Mouse (Mus musculus) kidney, adult 9 months (tissue): ENCODE data around the gene Pum2.
"Not testable (repeated sequence)": the region's sequence is repeated elsewhere in the genome, so short reads cannot be mapped to it uniquely, and the experiment has no call there.

ENCODE experiments used
- DNase-seq: peaks from one replicate; pipeline ENCODE4 v3.0.0; 2022

The Pum2 gene

DNA sequence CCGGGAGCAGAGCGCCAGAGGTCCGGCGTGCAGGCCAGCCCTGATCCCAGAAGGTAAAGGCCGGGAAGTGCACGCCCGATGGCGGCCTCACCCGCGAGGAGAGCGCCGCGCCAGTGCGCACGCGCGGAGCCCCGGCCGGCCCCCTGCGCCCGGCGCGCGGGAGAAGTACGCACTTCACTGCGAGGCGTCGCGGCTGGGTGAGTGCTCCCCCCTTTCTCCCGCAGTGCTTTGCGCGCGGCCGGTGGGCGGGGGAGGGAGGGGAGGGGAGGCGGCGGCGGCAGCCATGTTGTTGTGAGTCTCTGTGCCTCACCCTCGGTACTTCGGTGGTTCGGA, at the start of gene Pum2:
Pum2 (plus strand) TSS at position 161 of the 333 bp plus-strand sequence.
- peak; percentile 92 for DNase-seq

GRCm38 (mm10) chr12:8629537-8629936, 44.4 kb upstream of the Pum2 start:
- no peak for DNase-seq

- no peak for DNase-seq
Measured at GRCm38 (mm10) chr12:8631691-8632090, 42.2 kb upstream of the Pum2 start.

- DNase-seq, result no peak
Measured at GRCm38 (mm10) chr12:8632737-8633365, 41.1 kb upstream of the Pum2 start.

- DNase-seq, result no peak
Measured at GRCm38 (mm10) chr12:8634306-8634705, 39.6 kb upstream of the Pum2 start.

DNA sequence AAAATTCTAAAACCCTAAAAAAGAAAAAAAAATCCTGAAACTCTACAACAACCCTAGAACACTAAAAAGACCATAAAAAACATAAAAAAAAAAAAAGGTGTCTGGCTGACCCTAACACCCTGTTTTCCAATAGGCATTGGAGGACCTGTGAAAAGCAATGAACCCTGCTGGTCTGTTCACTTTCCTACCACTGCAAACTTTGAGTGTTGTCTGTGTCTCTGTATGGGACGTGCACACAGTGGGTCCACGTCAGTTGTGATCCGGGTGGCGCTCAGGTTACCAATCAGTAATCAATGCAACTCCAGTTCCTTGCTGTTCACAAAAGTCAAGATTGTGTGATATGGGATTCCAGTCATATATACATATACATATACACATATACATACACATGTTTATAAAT, 38.4 kb upstream of the Pum2 start:
- DNase-seq, result no peak

GRCm38 (mm10) chr12:8636945-8637344, 37.0 kb upstream of the Pum2 start:
- peak; percentile 24 for DNase-seq

DNA sequence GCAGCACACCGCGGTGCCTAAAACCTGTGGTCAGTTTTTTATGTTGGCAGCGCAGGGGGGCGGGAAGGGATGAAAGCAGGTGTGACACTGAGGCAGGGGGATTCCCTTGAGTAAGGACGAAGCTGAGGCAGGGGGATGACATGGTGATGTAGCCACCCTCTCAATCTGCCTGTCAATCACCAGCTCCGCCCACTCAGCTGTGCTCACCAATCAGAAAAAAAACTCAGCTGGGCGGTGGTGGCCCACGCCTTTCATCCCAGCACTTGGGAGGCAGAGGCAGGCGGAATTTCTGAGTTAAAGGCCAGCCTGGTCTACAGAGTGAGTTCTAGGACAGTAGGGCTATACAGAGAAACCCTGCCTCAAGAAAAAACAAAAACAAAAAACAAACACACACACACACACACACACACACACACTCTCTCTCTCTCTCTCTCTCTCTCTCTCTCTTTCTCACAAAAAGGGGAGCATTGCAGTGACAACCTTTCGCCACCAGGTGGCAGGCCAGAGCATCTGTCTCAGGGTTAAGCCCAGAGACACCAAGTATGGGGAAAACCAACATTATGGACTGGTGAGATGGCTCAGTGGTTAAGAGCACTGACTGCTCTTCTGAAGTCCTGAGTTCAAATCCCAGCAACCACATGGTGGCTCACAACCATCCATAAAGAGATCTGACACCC, 35.4 kb upstream of the Pum2 start:
- peak; percentile 81 for DNase-seq

DNA sequence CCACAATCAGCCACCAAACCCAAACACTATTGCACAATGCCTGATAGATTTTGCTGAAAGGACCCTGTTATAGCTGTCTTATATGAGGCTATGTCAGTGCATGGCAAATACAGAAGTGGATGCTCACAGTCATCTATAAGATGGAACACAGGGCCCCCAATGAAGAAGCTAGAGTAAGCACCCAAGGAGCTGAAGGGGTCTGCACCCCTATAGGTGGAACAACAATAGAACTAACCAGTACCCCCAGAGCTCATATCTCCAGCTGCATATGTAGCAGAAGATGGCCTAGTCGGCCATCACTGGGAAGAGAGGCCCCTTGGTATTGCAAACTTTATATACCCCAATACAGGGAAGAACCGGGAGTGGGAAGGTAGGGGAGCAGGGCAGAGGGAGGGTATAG, 33.7 kb upstream of the Pum2 start:
- DNase-seq, result peak; percentile 24

DNA sequence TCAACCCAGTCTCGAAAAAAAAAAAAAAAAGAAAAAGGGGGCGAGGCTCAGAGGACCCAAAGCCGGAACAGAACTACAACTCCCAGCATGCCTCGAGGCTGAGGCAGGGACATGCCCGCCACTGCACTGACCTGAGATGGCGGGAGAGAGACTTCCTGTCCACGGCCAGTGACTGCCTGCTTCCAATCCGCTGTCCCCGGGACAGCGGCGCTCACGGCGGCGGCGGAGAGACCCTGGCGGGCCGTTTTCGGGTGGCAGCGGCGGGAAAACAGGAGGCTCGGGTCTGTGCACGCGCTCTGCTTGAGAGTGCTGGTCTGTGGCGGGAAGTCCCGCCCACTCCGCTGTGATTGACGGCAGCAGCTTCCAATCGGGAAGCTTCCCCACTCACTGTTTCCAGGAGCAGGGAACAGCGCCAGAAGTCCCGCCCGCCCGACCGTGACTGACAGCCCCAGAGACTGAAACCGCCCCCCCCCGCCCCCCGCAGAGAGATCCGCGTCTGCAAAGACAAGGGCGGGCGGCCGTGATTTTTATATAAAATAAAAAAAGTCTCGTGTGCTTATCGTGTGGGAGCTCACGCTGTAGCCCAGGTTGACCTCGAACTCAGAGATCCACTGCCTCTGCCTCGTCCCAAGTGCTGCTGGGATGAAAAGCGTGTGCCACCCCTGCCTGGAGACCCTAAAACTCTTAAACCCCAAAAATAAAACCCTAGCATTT, 33.1 kb upstream of the Pum2 start:
- peak; percentile 98 for DNase-seq

- DNase-seq, result peak; percentile 29
Measured at GRCm38 (mm10) chr12:8641425-8641735, 32.6 kb upstream of the Pum2 start.

GRCm38 (mm10) chr12:8648211-8648610, 25.7 kb upstream of the Pum2 start:
- not testable (repeated sequence) for DNase-seq

GRCm38 (mm10) chr12:8650027-8650426, 23.9 kb upstream of the Pum2 start:
- DNase-seq, result not testable (repeated sequence)

DNA sequence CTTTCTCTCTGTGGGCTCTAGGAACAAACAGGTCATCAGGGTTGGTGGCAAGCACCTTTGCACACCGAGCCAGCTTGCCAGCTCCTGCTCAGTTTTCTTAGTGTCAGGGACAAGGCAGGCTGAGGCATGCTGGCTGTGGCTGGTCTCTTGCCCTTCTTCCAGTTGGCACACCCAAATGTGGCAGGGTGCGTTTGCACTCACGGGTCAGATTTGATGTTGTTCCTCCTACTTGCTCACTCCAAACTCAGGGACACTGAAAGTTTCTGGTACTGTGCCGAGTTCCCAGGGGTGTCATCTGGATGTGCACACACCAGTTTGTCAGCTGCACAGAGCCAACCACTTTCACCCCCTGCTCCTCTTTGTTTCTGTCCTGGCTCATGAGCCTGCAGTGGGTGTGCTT, 17.3 kb upstream of the Pum2 start:
- DNase-seq, result no peak

DNA sequence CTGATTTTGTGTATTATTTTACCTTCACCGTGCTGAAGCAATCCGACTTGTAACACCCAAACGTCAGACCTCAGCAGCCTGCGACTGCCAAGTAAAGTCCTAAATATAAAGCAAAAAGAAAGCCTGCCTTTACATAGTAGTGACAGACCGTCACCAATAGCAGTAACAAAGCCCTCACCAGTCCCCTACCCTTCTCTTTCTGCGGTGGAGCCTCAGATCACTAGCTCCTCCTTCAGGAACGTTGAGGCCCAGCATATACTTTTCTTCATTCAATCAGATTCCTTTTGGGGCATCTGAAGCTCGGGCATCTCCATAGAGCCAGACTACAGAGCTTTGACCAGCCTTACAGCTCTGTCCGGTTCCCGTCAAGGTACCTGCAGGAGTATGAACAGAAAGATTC, 16.8 kb upstream of the Pum2 start:
- DNase-seq, result no peak

GRCm38 (mm10) chr12:8657629-8658366, 16.1 kb upstream of the Pum2 start:
- DNase-seq, result no peak

GRCm38 (mm10) chr12:8659406-8660279, 14.3 kb upstream of the Pum2 start:
- DNase-seq, result no peak

DNA sequence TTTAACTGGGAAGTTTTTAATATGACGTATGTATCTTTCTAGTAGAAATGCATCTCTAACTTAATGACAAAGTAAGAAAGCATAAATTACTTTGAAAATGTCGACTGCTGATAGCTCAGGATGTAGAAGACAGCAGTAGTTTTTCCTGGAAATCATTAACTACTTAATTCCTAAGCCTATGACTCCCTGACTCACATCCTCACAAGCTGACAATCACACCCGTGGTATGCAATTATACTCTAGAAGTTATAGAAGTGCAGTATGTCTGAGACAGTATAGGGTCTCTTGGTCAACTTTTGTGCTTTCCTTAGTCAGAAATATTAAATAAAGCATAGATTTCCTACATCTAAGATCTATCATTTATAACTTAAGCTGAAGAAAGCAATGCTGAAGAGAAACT, 12.2 kb upstream of the Pum2 start:
- DNase-seq, result no peak

GRCm38 (mm10) chr12:8662175-8662574, 11.8 kb upstream of the Pum2 start:
- DNase-seq, result no peak

- no peak for DNase-seq
Measured at GRCm38 (mm10) chr12:8662721-8663120, 11.2 kb upstream of the Pum2 start.

DNA sequence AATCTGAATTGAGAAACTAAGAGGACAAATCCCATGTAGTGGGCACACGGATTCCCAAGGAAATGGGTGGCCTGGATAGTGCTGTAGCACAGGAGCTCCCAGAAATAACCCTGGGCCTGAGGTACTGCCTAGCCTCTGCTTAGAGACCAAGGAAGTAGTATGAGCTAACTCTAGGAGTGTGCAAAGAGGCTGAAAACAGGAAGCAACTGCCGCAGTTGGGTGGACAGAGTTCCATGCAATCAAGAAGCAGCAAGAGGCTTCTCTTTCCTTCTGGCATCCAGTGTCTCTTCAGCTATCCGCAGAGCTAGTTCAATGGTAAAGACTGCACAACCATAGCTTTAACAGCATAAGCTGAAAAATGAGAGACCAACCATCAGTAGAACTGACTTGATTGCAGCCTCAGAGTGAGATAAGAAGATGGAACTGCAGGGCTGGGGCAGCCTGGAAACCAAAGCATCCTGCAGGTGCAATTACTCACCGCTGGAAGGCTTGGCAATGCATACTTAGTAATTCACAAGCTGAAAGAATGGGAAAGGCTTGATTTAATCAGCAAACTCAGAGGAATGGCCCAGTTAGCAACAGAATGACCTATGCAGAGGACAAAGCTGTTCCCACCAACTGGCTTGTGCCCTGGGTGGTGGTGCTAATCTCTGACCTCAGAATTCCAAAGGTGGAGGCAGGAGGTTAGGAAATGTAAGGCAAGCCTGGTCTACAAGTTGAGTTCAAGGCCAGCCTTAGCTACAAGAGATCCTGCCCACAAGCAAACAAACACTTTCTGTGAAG, 6.3 kb upstream of the Pum2 start:
- DNase-seq, result no peak

DNA sequence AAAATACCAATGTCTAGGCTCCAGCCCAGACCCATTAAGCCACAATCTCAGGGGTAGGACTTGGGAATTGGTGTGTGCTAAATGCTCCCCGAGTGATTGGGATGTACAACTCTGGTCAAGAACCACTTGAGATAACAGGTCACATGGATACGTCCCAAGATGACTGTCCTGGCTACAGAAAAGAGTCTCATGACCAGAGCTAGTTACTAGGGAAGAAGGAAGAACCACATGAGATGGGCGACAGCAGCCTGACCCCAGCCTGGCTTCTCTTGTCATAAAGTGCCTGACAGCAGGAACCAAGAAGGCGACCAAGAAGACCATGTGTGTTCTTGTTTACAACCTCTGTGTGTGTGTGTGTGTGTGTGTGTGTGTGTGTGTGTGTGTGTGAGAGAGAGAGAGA, 4.5 kb upstream of the Pum2 start:
- DNase-seq, result no peak
